Mouse (Mus musculus) retina, embryonic 14.5 days (tissue): Measurements from ENCODE around the gene Esp22.
"Not testable (repeated sequence)": the region's sequence is repeated elsewhere in the genome, so short reads cannot be mapped to it uniquely, and the experiment has no call there.

Source experiments
- DNase-seq: peaks from one replicate; pipeline ENCODE4 v3.0.0-alpha.2; 2015; ENCODE audit warnings: low spot score

Gene Esp22

GRCm38 (mm10) chr17:39095034-39095433, at the start of gene Esp22:
TSS of gene Esp22 (plus strand) at chr17:39095334.
- DNase-seq, result no peak

GRCm38 (mm10) chr17:39063641-39064040, 31.5 kb upstream of the Esp22 start:
- no peak for DNase-seq

GRCm38 (mm10) chr17:39076937-39077336, 18.2 kb upstream of the Esp22 start, which contains the start of gene Esp23:
TSS of gene Esp23 (minus strand) at chr17:39077037.
- no peak for DNase-seq

- peak; percentile 1 for DNase-seq
Observed at GRCm38 (mm10) chr17:39107126-39107525, 12.0 kb downstream of the Esp22 start.

- DNase-seq, result not testable (repeated sequence)
Observed at GRCm38 (mm10) chr17:39129156-39129555, 34.0 kb downstream of the Esp22 start.
